Mouse (Mus musculus) neural tube, embryonic 14.5 days (tissue): Measurements from ENCODE around the gene Ddx43. TPM values are rescaled to one million over a fixed set of nuclear protein-coding genes. Genes with fewer than 3 reads are reported as not detected.

ENCODE experiments used
- ATAC-seq: fragments of 200-750 bp; cut with Nextera tagmentation; 2 replicates; pipeline ENCODE4 v1.8.0; 2017; ENCODE audit warnings: low read depth, mild to moderate bottlenecking, moderate TSS enrichment, moderate library complexity
- H3K27ac ChIP-seq: fragments of 300-500 bp; sonication (generic); 2 replicates; pipeline ENCODE4 v1.5.1; 2014; ENCODE audit warnings: low read depth, mild to moderate bottlenecking, control low read depth, low read length, moderate library complexity, mixed read lengths
- H3K27me3 ChIP-seq: fragments of 300-500 bp; sonication (generic); 2 replicates; pipeline ENCODE4 v1.6.1; 2014; ENCODE audit warnings: low read length; ENCODE audit not compliant: control insufficient read depth, insufficient read depth
- H3K36me3 ChIP-seq: fragments of 300-500 bp; sonication (generic); 2 replicates; pipeline ENCODE4 v1.6.1; 2014; ENCODE audit warnings: low read length, mixed read lengths; ENCODE audit not compliant: control insufficient read depth, insufficient read depth
- H3K4me1 ChIP-seq: fragments of 300-500 bp; sonication (generic); 2 replicates; pipeline ENCODE4 v1.6.1; 2014; ENCODE audit warnings: low read length; ENCODE audit not compliant: control insufficient read depth, insufficient read depth
- H3K4me2 ChIP-seq: fragments of 300-500 bp; sonication (generic); 2 replicates; pipeline ENCODE4 v1.6.1; 2014; ENCODE audit warnings: mild to moderate bottlenecking, low read depth, low read length, control low read depth
- H3K4me3 ChIP-seq: fragments of 300-500 bp; sonication (generic); 2 replicates; pipeline ENCODE4 v1.5.1; 2014; ENCODE audit warnings: low read depth, low read length, control low read depth, mixed read lengths
- H3K9ac ChIP-seq: fragments of 300-500 bp; sonication (generic); replicated peaks from 2 replicates; pipeline ENCODE4 v1.6.1; 2014; ENCODE audit warnings: low read depth, mild to moderate bottlenecking, control low read depth, low read length, mixed read lengths
- H3K9me3 ChIP-seq: fragments of 300-500 bp; sonication (generic); 2 replicates; pipeline ENCODE4 v1.6.1; 2016; ENCODE audit warnings: low read length; ENCODE audit not compliant: control insufficient read depth
- WGBS: fragments of 180-500 bp; shearing (Covaris S2); extraction: QIAGEN DNeasy Blood & Tissue Kit; methylation state at CpG from one replicate; pipeline ENCODE4 v1.1.7; 2014; 5-methylcytosine and 5-hydroxymethylcytosine counted together
- polyA plus RNA-seq: library from polyadenylated mRNA; unstranded; fragments of >200 nt; fragmentation: Nextera tagmentation; extraction: Ambion mirVana; gene quantifications from 2 replicates; pipeline ENCODE4 v1.2.1, GENCODE M21; 2014

Gene Ddx43
- polyA plus RNA-seq, 1 experiment from 2014 or later = 0.59 TPM

- Histone ChIP-seq H3K9ac (no peak overlapping the region), H3K4me2 (no peak overlapping the region), H3K4me3 (no peak overlapping the region), H3K27ac (no peak overlapping the region), H3K9me3 (no peaks in the 10 kb centered on the region), H3K27me3 (no peaks in the 10 kb centered on the region), H3K36me3 (no peaks in the 10 kb centered on the region), H3K4me1 (no peaks in the 10 kb centered on the region)
- ATAC-seq = no peak
- 85% methylated on average over 4 of the region's 4 CpGs for WGBS
These were observed 33.4 kb downstream of the Ddx43 start for GRCm38 (mm10) chr9:78428870-78429432.

- no peaks in the 10 kb centered on the region for H3K4me1 ChIP-seq
These were observed 34.0 kb downstream of the Ddx43 start for GRCm38 (mm10) chr9:78429551-78429950.

GRCm38 (mm10) chr9:78430486-78430885, 34.9 kb downstream of the Ddx43 start:
- no peaks in the 10 kb centered on the region for H3K27me3 ChIP-seq
- no peaks in the 10 kb centered on the region for H3K9me3 ChIP-seq
- no peak for ATAC-seq
- WGBS = 73% methylated on average over 6 of the region's 6 CpGs
- no peaks in the 10 kb centered on the region for H3K36me3 ChIP-seq
- no peaks in the 10 kb centered on the region for H3K4me1 ChIP-seq
- H3K27ac ChIP-seq = no peak overlapping the region
- no peak overlapping the region for H3K9ac ChIP-seq
- H3K4me3 ChIP-seq = no peak overlapping the region
- no peak overlapping the region for H3K4me2 ChIP-seq

More at GRCm38 (mm10) chr9:78429551-78429950, 34.0 kb downstream of the Ddx43 start:
- H3K36me3 ChIP-seq = no peaks in the 10 kb centered on the region
- 59% methylated on average over 2 of the region's 2 CpGs for WGBS
- no peaks in the 10 kb centered on the region for H3K9me3 ChIP-seq
- no peak overlapping the region for H3K4me3 ChIP-seq
- no peak overlapping the region for H3K4me2 ChIP-seq
- no peak overlapping the region for H3K27ac ChIP-seq
- no peaks in the 10 kb centered on the region for H3K27me3 ChIP-seq
- ATAC-seq = no peak
- no peak overlapping the region for H3K9ac ChIP-seq

GRCm38 (mm10) chr9:78432471-78432870, 36.9 kb downstream of the Ddx43 start:
- H3K4me2 ChIP-seq = no peak overlapping the region
- no peak overlapping the region for H3K9ac ChIP-seq
- H3K4me1 ChIP-seq = no peaks in the 10 kb centered on the region
- no peaks in the 10 kb centered on the region for H3K36me3 ChIP-seq
- H3K9me3 ChIP-seq = no peaks in the 10 kb centered on the region
- no peak overlapping the region for H3K27ac ChIP-seq
- H3K27me3 ChIP-seq = no peaks in the 10 kb centered on the region
- WGBS = 89% methylated on average over 5 of the region's 5 CpGs
- H3K4me3 ChIP-seq = no peak overlapping the region
- ATAC-seq = no peak

- H3K9ac ChIP-seq = no peak overlapping the region
- 68% methylated on average over 5 of the region's 5 CpGs for WGBS
- no peak overlapping the region for H3K27ac ChIP-seq
- no peaks in the 10 kb centered on the region for H3K36me3 ChIP-seq
- peaks cover 41% of the 10 kb centered on the region for H3K27me3 ChIP-seq
- H3K4me2 ChIP-seq = no peak overlapping the region
- H3K4me1 ChIP-seq = no peaks in the 10 kb centered on the region
- ATAC-seq = no peak
- no peak overlapping the region for H3K4me3 ChIP-seq
- H3K9me3 ChIP-seq = no peaks in the 10 kb centered on the region
These were observed 43.8 kb downstream of the Ddx43 start for GRCm38 (mm10) chr9:78439426-78439825.

- peak overlapping the region; percentile 36 for H3K4me3 ChIP-seq
- H3K27me3 ChIP-seq = peaks cover 49% of the 10 kb centered on the region
- H3K4me2 ChIP-seq = peak overlapping the region; percentile 59
- H3K27ac ChIP-seq = no peak overlapping the region
- H3K36me3 ChIP-seq = no peaks in the 10 kb centered on the region
- no peaks in the 10 kb centered on the region for H3K4me1 ChIP-seq
- H3K9ac ChIP-seq = peak overlapping the region; percentile 37; the same call in 1 of the 2 replicates
- peak; percentile 25; the same call in 1 of the 2 replicates for ATAC-seq
- H3K9me3 ChIP-seq = no peaks in the 10 kb centered on the region
- WGBS = 6% methylated on average over 9 of the region's 9 CpGs
These were observed 46.6 kb downstream of the Ddx43 start for GRCm38 (mm10) chr9:78442237-78442578.

- Histone ChIP-seq H3K4me3 (peak within 1 kb of the TSS; percentile 36), H3K27me3 (peaks cover 49% of the 10 kb centered on the region), H3K27ac (no peak within 1 kb of the TSS), H3K9me3 (no peaks in the 10 kb centered on the region), H3K4me1 (no peaks in the 10 kb centered on the region), H3K36me3 (no peaks in the 10 kb centered on the region), H3K4me2 (peak within 1 kb of the TSS; percentile 59), H3K9ac (peak within 1 kb of the TSS; percentile 37)
- WGBS = under 1% methylated on average over 81 of the region's 81 CpGs
- ATAC-seq = peak; percentile 58; the same call in 1 of the 2 replicates
These were observed 47.2 kb downstream of the Ddx43 start, which contains the start of gene Cgas for GRCm38 (mm10) chr9:78442579-78443392. Gene Cgas, minus strand, starts transcription at chr9:78443237.

- Histone ChIP-seq H3K4me2 (peak overlapping the region; percentile 69), H3K9me3 (no peaks in the 10 kb centered on the region), H3K36me3 (peaks cover 10% of the 10 kb centered on the region), H3K4me1 (peaks cover 10% of the 10 kb centered on the region; the same call in 1 of the 2 replicates), H3K4me3 (peak overlapping the region; percentile 100), H3K27me3 (peaks cover 22% of the 10 kb centered on the region), H3K27ac (no peak overlapping the region), H3K9ac (peak overlapping the region; percentile 91)
- ATAC-seq = peak; percentile 16
- 30% methylated on average over 9 of the region's 9 CpGs for WGBS
These were observed 52.0 kb downstream of the Ddx43 start for GRCm38 (mm10) chr9:78447606-78447972.
